Mouse (Mus musculus): ENCODE results near the gene Fhl2. TPM values are rescaled to one million over a fixed set of nuclear protein-coding genes. Genes with fewer than 3 reads are reported as not detected.

Gene Fhl2
- total and polyA plus RNA-seq, 2 experiments from 2014 or later, result 23.1 to 33.1 TPM

DNA sequence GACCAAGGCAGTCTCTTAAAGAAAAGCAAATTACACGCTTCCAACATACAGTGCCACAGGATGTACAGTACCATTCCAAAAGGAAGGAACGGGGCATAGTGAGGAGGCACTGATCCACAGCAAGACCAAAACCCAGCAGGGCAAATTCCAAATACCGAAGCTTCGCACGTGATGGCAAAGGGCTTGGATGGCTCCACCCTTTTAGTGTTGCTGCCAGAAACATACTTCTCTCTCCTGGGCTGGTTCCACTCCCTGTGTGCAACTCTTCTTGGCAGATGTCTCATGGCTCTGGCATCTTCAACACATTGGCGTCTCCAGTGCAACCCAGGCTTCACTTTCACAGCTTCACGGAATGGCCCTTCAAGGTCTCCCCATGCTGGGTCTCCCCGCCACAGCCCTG lies 79.3 kb downstream of the Fhl2 start:
- Histone ChIP-seq H3K27me3 (ENCODE audit: insufficient read depth, low read length) (no peaks in the 10 kb centered on the region), H3K9ac (no peak overlapping the region), H3K9me3 (ENCODE audit: low read length) (no peaks in the 10 kb centered on the region), H3K4me2 (ENCODE audit: low read depth) (no peak overlapping the region), H3K4me3 (ENCODE audit: low read depth, low read length) (no peak overlapping the region), H3K27ac (ENCODE audit: low read depth, low read length) (no peak overlapping the region), H3K4me1 (ENCODE audit: insufficient read depth) (no peaks in the 10 kb centered on the region), H3K36me3 (ENCODE audit: insufficient read depth) (peaks cover 30% of the 10 kb centered on the region)
- DNase-seq (no peak), ATAC-seq (no peak)
- no peak for TF ChIP-seq CTCF (IDR thresholded peaks at IDR 0.05; ENCODE audit: low read depth)
- 93% methylated on average over 8 of the region's 8 CpGs for WGBS

DNA sequence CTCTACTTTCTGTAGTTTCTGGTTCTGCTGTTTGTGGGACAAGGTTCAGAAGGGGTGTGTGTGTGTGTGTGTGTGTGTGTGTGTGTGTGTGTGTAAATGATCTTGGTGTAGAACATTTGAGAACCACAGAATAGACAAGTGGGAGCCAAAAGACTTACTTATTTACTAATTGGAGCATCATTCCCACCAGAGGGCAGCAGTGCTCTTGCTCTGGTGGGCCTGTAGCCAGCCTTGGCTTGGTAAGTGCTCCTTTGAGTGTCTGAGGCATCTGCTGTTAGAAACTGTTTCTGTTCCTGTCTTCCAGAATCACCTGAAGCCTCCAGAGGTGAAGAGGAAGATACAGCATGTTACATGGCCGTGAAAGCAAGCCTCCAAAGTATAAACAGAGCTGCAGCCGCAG lies 83.9 kb downstream of the Fhl2 start:
- H3K27me3 ChIP-seq (ENCODE audit: insufficient read depth, low read length), result no peaks in the 10 kb centered on the region
- no peak overlapping the region for H3K27ac ChIP-seq (ENCODE audit: low read depth, low read length)
- peaks cover 41% of the 10 kb centered on the region for H3K36me3 ChIP-seq (ENCODE audit: insufficient read depth)
- DNase-seq (peak; percentile 87), ATAC-seq (peak; percentile 69)
- no peaks in the 10 kb centered on the region for H3K9me3 ChIP-seq (ENCODE audit: low read length)
- 87% methylated on average over 2 of the region's 2 CpGs for WGBS
- no peak overlapping the region for H3K4me2 ChIP-seq (ENCODE audit: low read depth)
- H3K4me1 ChIP-seq (ENCODE audit: insufficient read depth), result no peaks in the 10 kb centered on the region
- TF ChIP-seq CTCF (IDR thresholded peaks at IDR 0.05; ENCODE audit: low read depth), result peak; percentile 76
- no peak overlapping the region for H3K9ac ChIP-seq
- no peak overlapping the region for H3K4me3 ChIP-seq (ENCODE audit: low read depth, low read length)

DNA sequence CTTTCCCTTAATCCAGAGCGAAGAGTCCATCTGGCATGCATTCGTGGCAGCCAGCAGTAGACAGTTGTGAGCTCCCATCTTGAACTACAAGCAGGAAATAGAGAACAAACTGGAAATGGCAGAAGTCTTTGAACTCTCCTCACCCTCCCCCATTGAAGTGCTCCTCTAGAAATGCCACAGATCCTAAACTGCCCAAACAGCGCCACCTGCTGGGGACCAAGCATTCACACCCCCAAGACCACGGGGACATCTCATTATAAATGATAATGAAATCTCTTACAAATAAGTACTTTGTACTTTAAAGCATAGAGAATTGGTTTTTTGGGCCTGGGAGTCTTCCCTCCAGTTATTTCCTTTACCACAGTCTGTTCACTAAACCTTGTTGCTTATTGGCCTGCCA lies 86.2 kb downstream of the Fhl2 start:
- Histone ChIP-seq H3K4me1 (ENCODE audit: insufficient read depth) (no peaks in the 10 kb centered on the region), H3K4me2 (ENCODE audit: low read depth) (no peak overlapping the region), H3K9ac (no peak overlapping the region), H3K36me3 (ENCODE audit: insufficient read depth) (peaks cover 45% of the 10 kb centered on the region), H3K27ac (ENCODE audit: low read depth, low read length) (no peak overlapping the region), H3K4me3 (ENCODE audit: low read depth, low read length) (no peak overlapping the region), H3K27me3 (ENCODE audit: insufficient read depth, low read length) (no peaks in the 10 kb centered on the region), H3K9me3 (ENCODE audit: low read length) (no peaks in the 10 kb centered on the region)
- peak; percentile 64 for TF ChIP-seq CTCF (IDR thresholded peaks at IDR 0.05; ENCODE audit: low read depth)
- 51% methylated on average over 4 of the region's 4 CpGs for WGBS
- DNase-seq (peak; percentile 15), ATAC-seq (no peak)

DNA sequence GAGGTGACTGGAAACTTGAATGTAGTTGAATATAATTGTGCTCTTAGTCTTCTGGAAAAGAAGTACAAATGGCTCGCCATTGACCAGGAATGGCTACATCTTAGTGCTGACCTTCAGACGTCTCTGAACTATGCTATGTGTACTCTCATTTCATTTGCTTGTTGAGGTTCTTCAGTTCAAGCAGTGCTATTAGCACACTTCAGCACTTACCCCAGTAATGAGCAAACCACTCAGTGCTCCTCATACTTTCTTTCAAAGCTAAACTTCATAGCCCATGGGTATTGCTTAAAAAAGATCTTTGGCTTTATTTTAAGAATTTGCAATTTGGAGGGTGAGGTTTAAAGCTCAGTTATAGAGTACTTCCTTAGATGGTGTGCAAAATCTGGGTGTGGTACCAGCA lies 88.1 kb downstream of the Fhl2 start:
- no peak for TF ChIP-seq CTCF (IDR thresholded peaks at IDR 0.05; ENCODE audit: low read depth)
- H3K27me3 ChIP-seq (ENCODE audit: insufficient read depth, low read length), result no peaks in the 10 kb centered on the region
- no peaks in the 10 kb centered on the region for H3K9me3 ChIP-seq (ENCODE audit: low read length)
- ATAC-seq (no peak), DNase-seq (no peak)
- whole genome bisulfite sequencing, result 90% methylated on average over 2 of the region's 2 CpGs
- H3K36me3 ChIP-seq (ENCODE audit: insufficient read depth), result peaks cover 37% of the 10 kb centered on the region
- H3K9ac ChIP-seq, result no peak overlapping the region
- no peak overlapping the region for H3K4me3 ChIP-seq (ENCODE audit: low read depth, low read length)
- H3K27ac ChIP-seq (ENCODE audit: low read depth, low read length), result no peak overlapping the region
- no peaks in the 10 kb centered on the region for H3K4me1 ChIP-seq (ENCODE audit: insufficient read depth)
- no peak overlapping the region for H3K4me2 ChIP-seq (ENCODE audit: low read depth)

DNA sequence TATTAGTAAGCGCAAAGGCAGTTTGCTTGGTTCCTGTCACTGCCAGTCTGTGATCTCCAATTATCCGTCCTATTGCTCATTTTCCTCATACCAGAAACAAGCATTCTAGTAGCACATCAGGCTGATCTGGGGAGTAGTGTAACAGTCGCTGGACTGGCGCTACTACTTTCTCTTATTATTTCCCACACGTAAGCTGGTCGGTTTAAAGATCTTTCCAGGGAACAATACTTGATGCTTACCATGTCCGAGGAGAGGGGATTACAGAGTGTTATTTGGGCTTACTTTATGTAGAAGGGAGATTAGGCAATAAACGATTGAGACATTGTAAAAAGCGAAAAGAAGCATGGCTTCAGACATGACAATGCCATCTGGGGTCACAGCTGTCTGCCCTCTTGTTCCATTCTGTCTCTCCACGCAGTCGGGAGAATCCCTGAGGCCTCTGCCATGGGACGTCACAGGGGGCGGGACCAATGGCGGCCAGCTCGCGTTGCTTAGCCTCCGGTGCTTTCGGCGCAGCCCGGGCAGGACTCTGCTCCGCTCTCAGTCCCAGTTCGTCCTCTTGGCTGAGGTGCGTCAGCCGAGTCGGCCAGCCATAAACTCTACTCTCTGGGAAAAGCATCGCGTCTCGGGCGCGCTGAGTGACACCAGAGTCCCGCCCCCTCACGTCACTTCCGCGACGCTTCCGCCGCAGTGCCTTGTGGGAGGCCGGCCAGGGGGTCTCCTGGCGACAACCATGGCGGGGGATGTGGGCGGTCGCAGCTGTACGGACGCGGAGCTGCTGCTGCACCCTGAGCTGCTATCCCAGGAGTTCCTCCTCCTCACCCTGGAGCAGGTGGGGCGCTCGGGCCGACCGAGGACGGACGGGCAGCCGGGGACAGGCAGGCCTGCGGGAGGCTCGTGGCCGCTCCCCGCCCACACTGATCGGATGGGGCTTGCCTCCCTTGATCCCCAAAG lies 98.5 kb downstream of the Fhl2 start, which contains the start of the genes Tgfbrap1 and AI597479:
Tgfbrap1 (minus strand) TSS at position 607 of the 954 bp plus-strand sequence.
AI597479 (plus strand) TSS at position 680 of the 954 bp plus-strand sequence.
- H3K4me1 ChIP-seq (ENCODE audit: insufficient read depth), result peaks cover 12% of the 10 kb centered on the region
- H3K36me3 ChIP-seq (ENCODE audit: insufficient read depth), result peaks cover 4% of the 10 kb centered on the region; the same call in 1 of the 2 replicates
- peak within 1 kb of the TSS; percentile 90 for H3K4me3 ChIP-seq (ENCODE audit: low read depth, low read length)
- TF ChIP-seq CTCF (IDR thresholded peaks at IDR 0.05; ENCODE audit: low read depth), result no peak
- no peaks in the 10 kb centered on the region for H3K9me3 ChIP-seq (ENCODE audit: low read length)
- ATAC-seq (peak; percentile 98), DNase-seq (peak; percentile 97)
- 2% methylated on average over 57 of the region's 57 CpGs for WGBS
- peak within 1 kb of the TSS; percentile 80 for H3K4me2 ChIP-seq (ENCODE audit: low read depth)
- peak within 1 kb of the TSS; percentile 96 for H3K27ac ChIP-seq (ENCODE audit: low read depth, low read length)
- H3K9ac ChIP-seq, result peak within 1 kb of the TSS; percentile 89
- H3K27me3 ChIP-seq (ENCODE audit: insufficient read depth, low read length), result no peaks in the 10 kb centered on the region

DNA sequence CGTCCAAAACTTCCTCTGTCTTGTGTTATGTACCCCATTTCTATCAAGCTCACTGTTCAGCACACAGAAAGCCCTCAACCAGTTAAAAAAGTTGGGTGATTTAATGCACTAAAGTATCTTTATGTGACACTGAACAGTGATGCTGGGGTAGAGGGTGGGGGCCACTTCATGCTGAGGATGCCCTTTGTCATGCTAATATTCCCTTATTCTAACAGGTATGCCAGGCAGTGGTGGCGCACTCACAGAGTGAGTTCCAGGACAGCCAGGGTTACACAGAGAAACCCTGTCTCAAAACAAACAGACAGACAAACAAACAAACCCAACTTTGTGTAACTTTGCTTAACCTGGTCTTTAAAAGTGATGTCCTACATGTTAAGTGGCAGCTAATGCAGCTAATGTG lies 102.6 kb downstream of the Fhl2 start:
- no peak overlapping the region for H3K4me2 ChIP-seq (ENCODE audit: low read depth)
- H3K27me3 ChIP-seq (ENCODE audit: insufficient read depth, low read length), result no peaks in the 10 kb centered on the region
- no peaks in the 10 kb centered on the region for H3K36me3 ChIP-seq (ENCODE audit: insufficient read depth)
- DNase-seq (no peak), ATAC-seq (no peak)
- no peak overlapping the region for H3K4me3 ChIP-seq (ENCODE audit: low read depth, low read length)
- H3K27ac ChIP-seq (ENCODE audit: low read depth, low read length), result no peak overlapping the region
- no peaks in the 10 kb centered on the region for H3K9me3 ChIP-seq (ENCODE audit: low read length)
- H3K9ac ChIP-seq, result no peak overlapping the region
- no peak for TF ChIP-seq CTCF (IDR thresholded peaks at IDR 0.05; ENCODE audit: low read depth)
- 72% methylated on average over 2 of the region's 2 CpGs for WGBS
- H3K4me1 ChIP-seq (ENCODE audit: insufficient read depth), result peaks cover 11% of the 10 kb centered on the region

All from forebrain, postnatal 0 days (tissue).